ENCODE assay signal across 10 mouse cellular contexts in genomic region chr3:57293925-57294324, GRCm38 (mm10). TPM values are rescaled to one million over a fixed set of nuclear protein-coding genes. Genes with fewer than 3 reads are reported as not detected.
DNase-seq lines count a peak whose midpoint lies in the region; ATAC-seq and TF ChIP-seq lines count a peak whose summit lies in the region.
"Had no signal": no experiment of that assay in that cellular context is flagged by ENCODE, and none has a peak within 500 bp of the region (broad histone marks: within the 10 kb centered on the region; RNA-seq: fewer than 3 reads in every experiment).

No protein-coding gene starts in this region.

- DNase-seq in kidney, adult 9 months, result peak; percentile 26
- DNase-seq in kidney, adult 18-20 months, result no peak
- DNase-seq in neural tube, embryonic 10.5 days (ENCODE audit: extremely low spot score, low spot score), result no peak
- no peak for DNase-seq in intestine, embryonic 14.5 days (ENCODE audit: low spot score)
- no peak for DNase-seq in stomach, postnatal 0 days (ENCODE audit: low spot score)
- DNase-seq: thymus, postnatal 4 days had no signal

- ATAC-seq in neural tube, embryonic 13.5 days (ENCODE audit: low read depth), result no peak
- no peak for ATAC-seq in intestine, embryonic 14.5 days (replicated peaks; ENCODE audit: low FRiP score, low TSS enrichment, low read depth)
- no peak for ATAC-seq in stomach, postnatal 0 days (ENCODE audit: low FRiP score, low TSS enrichment)
- ATAC-seq in frontal cortex, adult (ENCODE audit: low TSS enrichment), result no peak
- no peak for ATAC-seq in inflammation-experienced regulatory T-cells, adult 6 months

- 71% methylated on average over 4 of the region's 4 CpGs for WGBS in neural tube, embryonic 13.5 days
- 63% methylated on average over 4 of the region's 4 CpGs for WGBS in intestine, embryonic 14.5 days
- WGBS in stomach, postnatal 0 days, result 44% methylated on average over 4 of the region's 4 CpGs

- H3K36me3 ChIP-seq in neural tube, embryonic 13.5 days, result no peaks in the 10 kb centered on the region
- H3K36me3 ChIP-seq in intestine, embryonic 14.5 days (ENCODE audit: control insufficient read depth, insufficient read depth, low read length), result no peaks in the 10 kb centered on the region
- no peaks in the 10 kb centered on the region for H3K36me3 ChIP-seq in stomach, postnatal 0 days (ENCODE audit: control insufficient read depth, insufficient read depth, low read length)
- H3K36me3 ChIP-seq: liver, embryonic 15.5 days had no signal

- H3K27ac ChIP-seq in neural tube, embryonic 13.5 days (replicated peaks), result 0 out of 2 replicates have a peak overlapping the region, but pooled peaks have one; percentile 56
- H3K27ac ChIP-seq in intestine, embryonic 14.5 days (ENCODE audit: low read depth), result peak overlapping the region; percentile 69
- H3K27ac ChIP-seq in stomach, postnatal 0 days (replicated peaks), result no peak overlapping the region
- H3K27ac ChIP-seq: liver, embryonic 15.5 days had no signal

- H3K9ac ChIP-seq in neural tube, embryonic 13.5 days, result no peak overlapping the region
- H3K9ac ChIP-seq in intestine, embryonic 14.5 days (ENCODE audit: low read length), result no peak overlapping the region; the same call in 1 of the 2 replicates
- no peak overlapping the region for H3K9ac ChIP-seq in stomach, postnatal 0 days (ENCODE audit: low read length)
- H3K9ac ChIP-seq: liver, embryonic 15.5 days had no signal

- H3K27me3 ChIP-seq in neural tube, embryonic 13.5 days, result no peaks in the 10 kb centered on the region
- H3K27me3 ChIP-seq in intestine, embryonic 14.5 days (replicated peaks; ENCODE audit: control insufficient read depth, insufficient read depth, low read length), result no peaks in the 10 kb centered on the region
- H3K27me3 ChIP-seq in stomach, postnatal 0 days (ENCODE audit: control insufficient read depth, insufficient read depth, low read length), result no peaks in the 10 kb centered on the region
- H3K27me3 ChIP-seq: liver, embryonic 15.5 days had no signal

- H3K4me1 ChIP-seq in neural tube, embryonic 13.5 days (replicated peaks), result peaks cover 12% of the 10 kb centered on the region
- H3K4me1 ChIP-seq in intestine, embryonic 14.5 days (replicated peaks; ENCODE audit: control insufficient read depth, insufficient read depth, low read length), result peaks cover 13% of the 10 kb centered on the region
- H3K4me1 ChIP-seq in stomach, postnatal 0 days (replicated peaks; ENCODE audit: control insufficient read depth, insufficient read depth), result no peaks in the 10 kb centered on the region
- H3K4me1 ChIP-seq: liver, embryonic 15.5 days had no signal

- no peak overlapping the region for H3K4me2 ChIP-seq in neural tube, embryonic 13.5 days
- H3K4me2 ChIP-seq in intestine, embryonic 14.5 days (ENCODE audit: low read length), result 0 out of 2 replicates have a peak overlapping the region, but pooled peaks have one; percentile 6
- 0 out of 2 replicates have a peak overlapping the region, but pooled peaks have one; percentile 3 for H3K4me2 ChIP-seq in stomach, postnatal 0 days (replicated peaks; ENCODE audit: low read depth)
- H3K4me2 ChIP-seq: liver, embryonic 15.5 days had no signal

- H3K9me3 ChIP-seq in neural tube, embryonic 13.5 days, result no peaks in the 10 kb centered on the region
- no peaks in the 10 kb centered on the region for H3K9me3 ChIP-seq in intestine, embryonic 14.5 days (ENCODE audit: control insufficient read depth, low read length)
- H3K9me3 ChIP-seq in stomach, postnatal 0 days (ENCODE audit: control insufficient read depth, low read length), result no peaks in the 10 kb centered on the region
- H3K9me3 ChIP-seq: liver, embryonic 15.5 days had no signal

- 0 out of 2 replicates have a peak overlapping the region, but pooled peaks have one; percentile 1 for H3K4me3 ChIP-seq in neural tube, embryonic 13.5 days
- peak overlapping the region; percentile 8; the same call in 1 of the 2 replicates for H3K4me3 ChIP-seq in intestine, embryonic 14.5 days (ENCODE audit: low read depth, low read length)
- H3K4me3 ChIP-seq in stomach, postnatal 0 days (ENCODE audit: low read depth, low read length), result peak overlapping the region; percentile 2; the same call in 1 of the 2 replicates
- H3K4me3 ChIP-seq: liver, embryonic 15.5 days had no signal

- TF ChIP-seq CTCF in stomach, postnatal 0 days (IDR thresholded peaks at IDR 0.05; ENCODE audit: low read depth), result no peak

- TF ChIP-seq EP300 in stomach, postnatal 0 days (optimal IDR thresholded peaks at IDR 0.05), result no peak

RNA-seq across cellular contexts. Expression of gene Tm4sf1, which starts 7.9 kb away (rescaled TPM):
- 28.4 and 30.3 TPM in 2 replicates for polyA plus RNA-seq in neural tube, embryonic 13.5 days (2015; fragmentation: Nextera tagmentation; extraction: Ambion mirVana)
- polyA plus RNA-seq in intestine, embryonic 14.5 days (2014; fragmentation: Nextera tagmentation; extraction: Ambion mirVana), result 64.0 and 64.4 TPM in 2 replicates
- polyA plus RNA-seq in stomach, postnatal 0 days (2015; fragmentation: Nextera tagmentation; extraction: Ambion mirVana), result 65.9 and 69.6 TPM in 2 replicates
- not detected for polyA plus RNA-seq in inflammation-experienced regulatory T-cells, adult 6 months (2017; shearing (Covaris generic))

Comparison
In these comparisons a context has a peak if more than half of its experiments do, and no peak if none do; other contexts are left out.
1. RNA of gene Tm4sf1, which starts 7.9 kb away (polyA plus RNA-seq): 65.9 to 69.6 TPM in stomach, postnatal 0 days, 64.0 to 64.4 TPM in intestine, embryonic 14.5 days and 28.4 to 30.3 TPM in neural tube, embryonic 13.5 days; not detected in inflammation-experienced regulatory T-cells, adult 6 months; every median in the first group is over 10 times any median in the second.
2. Peak in every context shown above with its lines, with median percentiles within 50 percentile points of each other: H3K4me3 ChIP-seq.